Mouse (Mus musculus) stomach, postnatal 0 days (tissue): ENCODE data around the gene Ergic2.

ENCODE experiments used
- CTCF ChIP-seq: IDR thresholded peaks from 2 replicates; pipeline ENCODE4 v1.5.1; 2016; ENCODE audit warnings: antibody characterized with exemption, low read depth, mild to moderate bottlenecking, moderate library complexity
- EP300 ChIP-seq: optimal IDR thresholded peaks from 2 replicates; pipeline ENCODE3; 2016; ENCODE audit warnings: antibody characterized with exemption

GRCm38 (mm10) chr6:148248625-148249024 lies 36.5 kb upstream of the Ergic2 start:
- TF ChIP-seq CTCF (peak; percentile 81), EP300 (no peak)
